19 mouse cellular contexts compared by ENCODE assay signal in genomic region chr3:145897749-145898148, GRCm38 (mm10). TPM values are rescaled to one million over a fixed set of nuclear protein-coding genes. Genes with fewer than 3 reads are reported as not detected.
DNase-seq lines count a peak whose midpoint lies in the region; ATAC-seq lines count a peak whose summit lies in the region.
"Had no signal": no experiment of that assay in that cellular context is flagged by ENCODE, and none has a peak within 500 bp of the region (broad histone marks: within the 10 kb centered on the region; RNA-seq: fewer than 3 reads in every experiment).

No protein-coding gene starts in this region.

- H3K4me3 ChIP-seq in heart, embryonic 12.5 days: no peak overlapping the region
- H3K4me3 ChIP-seq in midbrain, embryonic 13.5 days (replicated peaks): no peak overlapping the region
- H3K4me3 ChIP-seq: forebrain, embryonic 10.5 days; intestine, embryonic 15.5 days; kidney, embryonic 15.5 days; limb, embryonic 10.5 days; liver, embryonic 13.5 days; midbrain, embryonic 10.5 days; neural tube, embryonic 12.5 days had no signal

- intact Hi-C loops in heart, postnatal 25 days (cut with DNase I): no loop called here

- H3K4me2 ChIP-seq in heart, embryonic 12.5 days: no peak overlapping the region
- H3K4me2 ChIP-seq in midbrain, embryonic 13.5 days (replicated peaks): no peak overlapping the region
- H3K4me2 ChIP-seq: hindbrain, embryonic 14.5 days; intestine, embryonic 15.5 days; kidney, embryonic 15.5 days; liver, embryonic 13.5 days; neural tube, embryonic 12.5 days had no signal

- no peaks in the 10 kb centered on the region for H3K36me3 ChIP-seq in heart, embryonic 12.5 days
- no peaks in the 10 kb centered on the region for H3K36me3 ChIP-seq in midbrain, embryonic 13.5 days
- H3K36me3 ChIP-seq: intestine, embryonic 15.5 days; limb, embryonic 10.5 days; liver, embryonic 13.5 days; midbrain, embryonic 10.5 days; neural tube, embryonic 12.5 days had no signal

- H3K9me3 ChIP-seq in heart, embryonic 12.5 days (replicated peaks): no peaks in the 10 kb centered on the region
- no peaks in the 10 kb centered on the region for H3K9me3 ChIP-seq in midbrain, embryonic 13.5 days
- H3K9me3 ChIP-seq: forebrain, embryonic 10.5 days; intestine, embryonic 15.5 days; kidney, embryonic 15.5 days; limb, embryonic 10.5 days; liver, embryonic 13.5 days; midbrain, embryonic 10.5 days; neural tube, embryonic 12.5 days had no signal

- no peaks in the 10 kb centered on the region for H3K27me3 ChIP-seq in heart, embryonic 12.5 days (replicated peaks)
- peaks cover 26% of the 10 kb centered on the region for H3K27me3 ChIP-seq in midbrain, embryonic 13.5 days
- H3K27me3 ChIP-seq: intestine, embryonic 15.5 days; kidney, embryonic 15.5 days; liver, embryonic 13.5 days; neural tube, embryonic 12.5 days had no signal

- WGBS in heart, embryonic 12.5 days: 34% methylated on average over 11 of the region's 11 CpGs
- 92% methylated on average over 11 of the region's 11 CpGs for WGBS in midbrain, embryonic 13.5 days

- no peak overlapping the region for H3K9ac ChIP-seq in heart, embryonic 12.5 days
- H3K9ac ChIP-seq in midbrain, embryonic 13.5 days (replicated peaks): no peak overlapping the region
- H3K9ac ChIP-seq: hindbrain, embryonic 14.5 days; intestine, embryonic 15.5 days; kidney, embryonic 15.5 days; liver, embryonic 13.5 days; neural tube, embryonic 12.5 days had no signal

- peak; percentile 60 for ATAC-seq in heart, embryonic 12.5 days (ENCODE audit: insufficient number of reproducible peaks, low FRiP score)
- ATAC-seq in midbrain, embryonic 13.5 days: no peak
- ATAC-seq: intestine, embryonic 15.5 days had no signal

- H3K4me1 ChIP-seq in heart, embryonic 12.5 days (replicated peaks): peaks cover 28% of the 10 kb centered on the region
- no peaks in the 10 kb centered on the region for H3K4me1 ChIP-seq in midbrain, embryonic 13.5 days (replicated peaks)
- H3K4me1 ChIP-seq: intestine, embryonic 15.5 days; limb, embryonic 10.5 days; liver, embryonic 13.5 days; neural tube, embryonic 12.5 days had no signal

- H3K27ac ChIP-seq in heart, embryonic 12.5 days (ENCODE audit: poor library complexity, severe bottlenecking): peak overlapping the region; percentile 77
- H3K27ac ChIP-seq in midbrain, embryonic 13.5 days: no peak overlapping the region
- H3K27ac ChIP-seq: forebrain, embryonic 10.5 days; hindbrain, embryonic 14.5 days; intestine, embryonic 15.5 days; kidney, embryonic 15.5 days; limb, embryonic 10.5 days; liver, embryonic 13.5 days; midbrain, embryonic 10.5 days; neural tube, embryonic 12.5 days had no signal

- DNase-seq in gastrocnemius, adult 18-20 months (ENCODE audit: low spot score): peak; percentile 84
- no peak for DNase-seq in gastrocnemius, postnatal 4 days (ENCODE audit: low spot score in 2 of 2)
- DNase-seq in gastrocnemius, postnatal 25 days: peak; percentile 69
- peak; percentile 40 for DNase-seq in heart, postnatal 25 days (ENCODE audit: low spot score)
- DNase-seq in adipocyte (ENCODE audit: low spot score): no peak
- no peak for DNase-seq in Muller cell, postnatal 12 days (ENCODE audit: inconsistent ontology term)
- DNase-seq: cerebellum, adult 9-11 months; liver, embryonic 13.5 days; right cerebral cortex, postnatal 25 days; thymus, adult 18-20 months had no signal

RNA-seq across cellular contexts. Expression of gene Bcl10, which starts 24.9 kb away (rescaled TPM):
- 1 to 10 TPM; 9.4 to 9.7 TPM for total RNA-seq in gastrocnemius, adult 18-20 months (2021)
- total RNA-seq in gastrocnemius, postnatal 4 days (2021): 10 to 100 TPM; 23.7 to 26.8 TPM
- total RNA-seq in gastrocnemius, postnatal 25 days (2021): 1 to 10 TPM; 9.1 to 9.2 TPM
- polyA plus RNA-seq in heart, embryonic 12.5 days (2016; fragmentation: Nextera tagmentation; extraction: Ambion mirVana): 42.9 and 43.1 TPM in 2 replicates
- total RNA-seq in heart, postnatal 25 days (2021): 10 to 100 TPM; 18.1 to 20.4 TPM
- 36.0 and 40.0 TPM in 2 replicates for polyA plus RNA-seq in midbrain, embryonic 13.5 days (2015; fragmentation: Nextera tagmentation; extraction: Ambion mirVana)

RNA-seq across cellular contexts. Expression of gene 2410004B18Rik, which starts 40.1 kb away (rescaled TPM):
- total RNA-seq in gastrocnemius, adult 18-20 months (2021): 10 to 100 TPM; 17.3 to 19.5 TPM
- total RNA-seq in gastrocnemius, postnatal 4 days (2021): 10 to 100 TPM; 15.0 to 22.4 TPM
- 10 to 100 TPM; 14.3 to 17.9 TPM for total RNA-seq in gastrocnemius, postnatal 25 days (2021)
- polyA plus RNA-seq in heart, embryonic 12.5 days (2016; fragmentation: Nextera tagmentation; extraction: Ambion mirVana): 46.6 and 47.2 TPM in 2 replicates
- total RNA-seq in heart, postnatal 25 days (2021): 10 to 100 TPM; 16.8 to 18.1 TPM
- polyA plus RNA-seq in midbrain, embryonic 13.5 days (2015; fragmentation: Nextera tagmentation; extraction: Ambion mirVana): 70.0 and 73.0 TPM in 2 replicates

Comparison
In these comparisons a context has a peak if more than half of its experiments do, and no peak if none do; other contexts are left out.
1. DNase-seq: peak in gastrocnemius, adult 18-20 months (single experiment), gastrocnemius, postnatal 25 days (single experiment) and heart, postnatal 25 days (single experiment); none in gastrocnemius, postnatal 4 days (0 of 2), adipocyte (single experiment) and Muller cell, postnatal 12 days (single experiment).